Mouse (Mus musculus) hindlimb bud, embryonic 11.5 days (tissue): ENCODE data around the gene Trim16.

Experiments
- DNase-seq: peaks from one replicate; pipeline ENCODE4 v3.0.0-alpha.2; 2012; ENCODE audit warnings: low read depth, low spot score; ENCODE audit errors: extremely low spot score

The Trim16 gene

GRCm38 (mm10) chr11:62820059-62820541 lies at the start of gene Trim16:
TSS of gene Trim16 (plus strand) at chr11:62820231.
- no peak for DNase-seq

DNA sequence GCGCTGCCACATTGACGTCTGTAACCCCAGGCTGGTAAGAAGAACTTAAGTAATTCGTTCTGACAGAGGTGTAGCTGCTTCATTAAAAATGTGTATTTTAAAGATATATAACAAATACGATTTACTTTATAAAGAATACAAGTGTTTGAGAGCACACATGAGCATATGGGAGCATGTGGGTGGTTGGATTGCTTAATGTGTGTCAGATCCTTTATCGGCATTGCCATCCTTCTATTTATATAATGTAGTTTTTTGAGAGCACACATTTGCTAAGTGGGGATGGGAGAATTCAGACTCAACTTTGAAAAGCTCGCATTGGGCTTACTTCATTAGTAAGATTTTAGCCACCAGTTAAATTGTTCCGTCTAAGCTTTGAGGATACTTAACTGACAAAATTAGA lies 43.5 kb upstream of the Trim16 start:
- no peak for DNase-seq

- peak; percentile 91 for DNase-seq
Observed at GRCm38 (mm10) chr11:62788935-62789616, 31.0 kb upstream of the Trim16 start, which contains the start of gene Zfp286. TSS of gene Zfp286 (minus strand) at chr11:62789462.

- no peak for DNase-seq
Observed at GRCm38 (mm10) chr11:62789617-62789936, 30.5 kb upstream of the Trim16 start.

DNA sequence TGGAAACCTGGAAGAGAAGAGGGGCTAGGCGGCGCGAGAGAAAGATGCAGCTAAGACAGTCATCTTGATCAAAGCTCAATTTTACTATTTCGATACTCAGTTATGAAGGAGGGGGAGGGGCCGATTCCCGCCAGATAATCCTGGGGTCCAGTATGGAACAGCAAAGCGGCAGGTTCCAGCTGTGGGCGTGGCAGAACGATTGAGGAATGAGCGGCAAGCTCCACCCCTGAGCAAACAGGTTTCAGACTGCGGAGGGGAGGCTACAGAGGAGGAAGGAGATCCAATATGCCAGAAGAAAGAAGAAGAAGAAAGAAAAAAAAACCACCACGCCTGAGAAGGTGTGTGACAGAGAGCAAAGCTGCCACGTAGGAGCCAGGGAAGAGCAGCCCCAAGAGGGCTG lies 15.9 kb upstream of the Trim16 start:
- no peak for DNase-seq

GRCm38 (mm10) chr11:62807965-62808364 lies 12.1 kb upstream of the Trim16 start:
- DNase-seq: no peak

GRCm38 (mm10) chr11:62809201-62809600 lies 10.8 kb upstream of the Trim16 start:
- DNase-seq: no peak

GRCm38 (mm10) chr11:62812268-62812667 lies 7.8 kb upstream of the Trim16 start:
- no peak for DNase-seq

GRCm38 (mm10) chr11:62813497-62813896 lies 6.5 kb upstream of the Trim16 start:
- no peak for DNase-seq

DNA sequence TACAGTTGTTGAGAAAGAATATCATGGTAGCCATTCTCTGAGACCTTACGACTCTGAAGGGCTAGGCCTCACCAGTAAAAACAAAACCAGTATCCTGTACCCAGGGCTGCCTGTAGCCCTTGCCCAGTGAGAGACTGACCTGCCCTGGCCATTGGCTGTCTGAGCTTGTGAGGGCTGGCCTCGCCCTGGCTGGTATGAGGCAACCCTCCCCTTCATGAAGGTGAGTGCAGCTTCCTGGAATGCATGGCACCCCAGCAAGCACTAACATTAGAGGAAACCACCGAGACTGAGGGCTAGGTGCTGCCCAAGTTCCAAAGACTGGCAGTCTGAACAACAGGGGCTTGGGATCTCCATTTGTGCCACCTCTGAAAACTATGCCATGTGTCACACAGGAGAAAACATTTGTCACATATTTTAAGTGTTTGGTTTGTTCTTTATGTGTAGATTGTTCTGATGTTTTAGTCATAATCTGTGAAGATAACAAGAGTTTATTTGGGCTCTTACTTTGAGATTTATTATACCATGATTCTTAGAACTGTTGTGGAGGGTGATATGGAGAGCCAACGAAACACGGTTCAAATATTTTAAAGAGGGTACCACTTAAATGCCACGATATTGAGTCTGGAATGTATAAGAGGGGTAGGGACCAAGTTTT lies 5.9 kb upstream of the Trim16 start:
- DNase-seq: no peak

- no peak for DNase-seq
Observed at GRCm38 (mm10) chr11:62814625-62815024, 5.4 kb upstream of the Trim16 start.

- no peak for DNase-seq
Observed at GRCm38 (mm10) chr11:62815438-62815837, 4.6 kb upstream of the Trim16 start.

GRCm38 (mm10) chr11:62816591-62816990 lies 3.4 kb upstream of the Trim16 start:
- no peak for DNase-seq

GRCm38 (mm10) chr11:62819059-62819686 lies 858 bp upstream of the Trim16 start:
- DNase-seq: no peak

- no peak for DNase-seq
Observed at GRCm38 (mm10) chr11:62820661-62821437, 818 bp downstream of the Trim16 start.

GRCm38 (mm10) chr11:62821893-62822292 lies 1.9 kb downstream of the Trim16 start:
- DNase-seq: no peak

DNA sequence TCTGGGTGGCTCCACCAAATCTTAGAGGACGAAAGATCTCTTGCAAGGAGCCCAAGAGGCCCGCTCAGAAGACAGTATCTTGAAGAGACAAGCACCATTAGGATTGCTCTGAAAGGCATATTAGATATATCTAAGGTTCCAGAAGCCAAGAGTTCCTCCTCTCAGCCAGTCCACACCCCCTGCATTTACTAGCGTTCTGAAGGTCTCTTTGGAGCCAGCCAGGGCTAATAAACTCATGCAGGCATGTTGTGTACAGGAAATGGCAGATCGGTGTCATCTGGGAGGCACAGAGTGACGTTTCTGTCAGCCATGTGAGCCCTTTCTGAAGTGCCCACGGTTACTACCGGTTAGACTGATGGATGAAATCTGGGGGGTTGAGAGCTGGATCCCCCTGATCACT lies 4.2 kb downstream of the Trim16 start:
- no peak for DNase-seq

DNA sequence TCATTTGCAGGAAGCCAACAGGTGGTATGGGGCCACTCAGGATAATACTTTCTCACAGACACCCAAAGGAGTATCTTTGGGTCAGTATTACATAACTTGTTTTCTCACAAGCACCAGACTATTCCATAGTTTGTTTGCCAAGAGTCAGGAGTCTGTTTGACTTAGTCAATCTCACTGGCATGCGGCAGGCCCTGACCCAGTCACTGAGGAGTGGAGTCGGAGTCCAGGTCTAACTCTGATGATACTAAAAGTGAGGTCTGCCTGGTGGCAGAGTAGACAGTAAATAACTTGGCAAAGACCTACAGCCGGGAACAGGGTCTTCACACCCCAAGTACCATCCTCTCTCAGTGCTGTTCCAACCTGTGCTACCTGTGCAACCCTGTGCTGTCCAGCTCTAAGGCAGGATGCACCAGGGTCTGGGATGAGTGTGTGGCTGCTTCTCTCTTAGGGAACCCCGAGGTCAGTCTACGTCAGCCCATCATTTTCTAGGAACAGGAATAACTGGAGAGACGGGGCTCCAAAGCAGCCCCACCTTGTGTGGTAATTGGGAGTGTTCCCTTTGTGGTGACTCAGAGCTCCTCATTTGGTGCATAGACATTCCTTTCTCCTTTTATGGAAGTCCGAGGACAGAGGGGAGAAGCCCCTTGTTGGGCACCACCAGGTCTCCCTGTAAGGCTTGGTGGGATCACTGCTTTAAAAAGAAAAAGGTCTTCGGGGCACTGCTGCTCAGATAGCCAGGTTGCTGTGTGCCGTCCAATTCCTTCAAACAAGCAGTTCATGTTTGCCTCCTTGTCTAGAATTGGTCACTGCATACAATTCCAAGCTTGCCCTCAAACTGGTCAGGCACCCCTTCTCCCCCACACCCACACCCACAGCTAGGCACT lies 5.4 kb downstream of the Trim16 start:
- no peak for DNase-seq

- no peak for DNase-seq
Observed at GRCm38 (mm10) chr11:62826106-62826733, 6.2 kb downstream of the Trim16 start.

DNA sequence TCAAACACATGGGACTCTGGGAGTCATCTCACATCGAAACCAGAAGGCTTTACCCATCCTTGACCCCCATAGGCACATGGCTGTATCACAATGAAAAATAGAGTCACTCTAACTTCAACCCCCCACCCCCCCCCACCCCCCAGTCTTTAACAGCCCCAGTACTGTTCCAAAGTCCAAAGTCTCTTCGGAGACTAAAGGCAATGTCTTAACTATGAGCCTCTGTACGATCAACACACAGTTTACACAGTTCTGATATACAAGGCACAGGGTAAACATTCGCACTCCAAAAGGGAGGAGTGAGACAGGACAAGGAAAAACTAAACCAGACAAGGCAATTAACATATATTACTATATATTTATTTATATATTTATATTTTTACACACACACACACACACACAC lies 7.1 kb downstream of the Trim16 start:
- DNase-seq: no peak
